Mouse (Mus musculus) common myeloid progenitor, adult 5-6 weeks (primary cell): ENCODE measurements around the gene Adra2b. TPM values are rescaled to one million over a fixed set of nuclear protein-coding genes. Genes with fewer than 3 reads are reported as not detected.

Experiments used
- ATAC-seq: replicated peaks from 2 replicates; pipeline ENCODE4 v1.8.0; 2016; ENCODE audit warnings: low read depth, mild to moderate bottlenecking, moderate TSS enrichment, inconsistent platforms; ENCODE audit not compliant: poor library complexity, severe bottlenecking
- total RNA-seq: library from RNA; stranded (forward); fragments of 200-1000, 187-1606 nt; gene quantifications from 2 replicates; pipeline ENCODE4 v1.2.3, GENCODE M21; 2017

Gene Adra2b
- 0.14 TPM in 1 of 2 replicates, not detected in the other for total RNA-seq

- ATAC-seq, result peak; percentile 89
Measured at GRCm38 (mm10) chr2:127362459-127363281, at the start of gene Adra2b. Gene Adra2b (plus strand): TSS chr2:127363208.

GRCm38 (mm10) chr2:127313878-127314277, 49.1 kb upstream of the Adra2b start:
- ATAC-seq, result peak; percentile 27; the same call in 1 of the 2 replicates

- peak; percentile 57 for ATAC-seq
Measured at GRCm38 (mm10) chr2:127314467-127315154, 48.4 kb upstream of the Adra2b start.

GRCm38 (mm10) chr2:127315155-127315470, 47.9 kb upstream of the Adra2b start:
- ATAC-seq, result no peak

- no peak for ATAC-seq
Measured at GRCm38 (mm10) chr2:127316431-127316830, 46.6 kb upstream of the Adra2b start.

GRCm38 (mm10) chr2:127318136-127318535, 44.9 kb upstream of the Adra2b start:
- ATAC-seq, result no peak

GRCm38 (mm10) chr2:127319071-127319470, 43.9 kb upstream of the Adra2b start:
- no peak for ATAC-seq

- ATAC-seq, result peak; percentile 40
Measured at GRCm38 (mm10) chr2:127322671-127323285, 40.2 kb upstream of the Adra2b start.

- ATAC-seq, result no peak
Measured at GRCm38 (mm10) chr2:127323667-127324066, 39.3 kb upstream of the Adra2b start.

GRCm38 (mm10) chr2:127324456-127324855, 38.6 kb upstream of the Adra2b start:
- no peak for ATAC-seq

GRCm38 (mm10) chr2:127328090-127328851, 34.7 kb upstream of the Adra2b start:
- peak; percentile 88 for ATAC-seq

GRCm38 (mm10) chr2:127332807-127333570, 30.0 kb upstream of the Adra2b start:
- ATAC-seq, result no peak

GRCm38 (mm10) chr2:127333945-127334603, 28.9 kb upstream of the Adra2b start:
- no peak for ATAC-seq

- ATAC-seq, result no peak
Measured at GRCm38 (mm10) chr2:127335078-127335541, 27.9 kb upstream of the Adra2b start.

- peak; percentile 59 for ATAC-seq
Measured at GRCm38 (mm10) chr2:127335767-127336496, 27.1 kb upstream of the Adra2b start, which contains the start of gene Dusp2. Gene Dusp2 (plus strand): TSS chr2:127336159.

GRCm38 (mm10) chr2:127336497-127336832, 26.5 kb upstream of the Adra2b start:
- ATAC-seq, result no peak

- ATAC-seq, result no peak
Measured at GRCm38 (mm10) chr2:127336885-127337284, 26.1 kb upstream of the Adra2b start.

- ATAC-seq, result peak; percentile 21
Measured at GRCm38 (mm10) chr2:127337531-127337930, 25.5 kb upstream of the Adra2b start.
